Mouse (Mus musculus) heart, postnatal 25 days (tissue): ENCODE data around the gene Zfand3. TPM values are rescaled to one million over a fixed set of nuclear protein-coding genes. Genes with fewer than 3 reads are reported as not detected.

Source experiments
- DNase-seq: peaks from one replicate; pipeline ENCODE4 v3.0.0; 2022; ENCODE audit warnings: low spot score
- intact Hi-C: fragments of 180-260 bp; cut with DNase I; formaldehyde crosslinking; loops from one replicate; pipeline ENCODE4 v1.15.1; 2025
- total RNA-seq, 2 experiments: library from RNA; stranded (reverse); gene quantifications; 2 replicates each; pipeline ENCODE4 v1.2.3; 2021

Gene Zfand3
- total RNA-seq, 2 experiments from 2014 or later: 127 to 128 TPM

DNA sequence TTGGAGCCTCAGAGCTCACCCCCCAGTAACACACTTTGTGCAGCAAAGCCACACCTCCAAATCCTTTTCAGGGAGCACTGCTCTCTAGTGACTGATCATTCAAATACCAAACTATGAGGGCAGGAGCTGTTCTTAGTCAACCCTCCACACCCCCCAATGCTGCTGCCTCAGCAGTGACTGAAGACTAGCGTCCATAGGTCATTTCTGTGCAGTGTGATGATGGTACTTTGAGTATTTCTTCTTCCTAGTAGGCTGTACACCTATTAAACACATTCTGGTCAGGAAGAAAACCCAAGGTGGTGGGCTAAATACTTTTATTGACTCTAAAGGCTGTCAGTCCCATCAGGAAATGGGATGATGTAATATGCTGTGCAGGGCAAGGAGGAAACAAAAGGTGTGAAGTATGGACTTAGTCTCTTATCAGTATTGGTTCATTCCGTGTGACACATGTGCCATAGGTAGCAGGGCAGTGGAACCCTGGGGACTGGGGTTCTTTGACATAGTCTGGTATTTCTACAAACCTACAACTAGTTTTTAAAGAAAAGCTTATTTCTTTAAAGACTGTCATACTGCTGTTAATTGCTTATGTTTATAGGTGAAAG is 88.7 kb downstream of the Zfand3 start:
- intact Hi-C loops: no loop called here
- no peak for DNase-seq

DNA sequence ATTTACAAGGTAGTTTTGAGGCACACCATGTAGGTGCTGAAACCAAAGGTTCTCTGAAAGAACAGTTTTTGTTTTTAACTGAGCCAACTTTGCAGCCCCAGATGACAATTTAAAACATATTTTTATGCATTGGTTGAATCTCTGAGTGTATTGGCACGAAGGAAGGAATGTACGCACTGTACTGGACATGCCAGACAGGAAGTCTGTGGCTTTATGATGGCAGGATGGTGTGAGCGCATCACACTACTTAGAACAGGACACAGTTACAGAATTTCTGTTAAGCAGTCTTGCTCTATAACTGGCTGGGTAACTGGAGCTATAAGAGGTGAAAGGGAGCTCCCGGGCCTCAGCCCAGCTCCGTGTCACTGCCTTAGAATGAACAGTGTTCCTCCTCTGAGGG is 92.6 kb downstream of the Zfand3 start:
- DNase-seq: no peak
- intact Hi-C loops: no loop called here

DNA sequence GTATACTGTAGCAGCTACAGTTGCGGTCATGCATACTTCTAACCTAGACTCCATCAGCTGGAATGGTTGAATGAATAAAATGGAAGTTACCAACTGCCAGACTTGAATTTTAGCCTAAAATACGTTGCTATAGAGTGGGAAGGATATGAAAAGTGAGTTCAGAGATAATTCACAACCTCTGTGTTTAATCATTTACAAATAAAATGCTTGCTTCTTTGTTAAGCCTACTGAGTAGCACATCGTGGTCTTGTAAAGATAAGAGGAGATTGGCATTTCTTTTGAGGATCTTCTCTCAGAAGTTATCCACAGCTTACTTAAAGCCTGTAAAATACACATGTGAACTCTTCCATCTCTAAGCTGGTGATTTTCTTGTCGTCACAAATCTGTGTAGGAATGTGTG is 93.1 kb downstream of the Zfand3 start:
- DNase-seq: no peak
- intact Hi-C loops: no loop called here

DNA sequence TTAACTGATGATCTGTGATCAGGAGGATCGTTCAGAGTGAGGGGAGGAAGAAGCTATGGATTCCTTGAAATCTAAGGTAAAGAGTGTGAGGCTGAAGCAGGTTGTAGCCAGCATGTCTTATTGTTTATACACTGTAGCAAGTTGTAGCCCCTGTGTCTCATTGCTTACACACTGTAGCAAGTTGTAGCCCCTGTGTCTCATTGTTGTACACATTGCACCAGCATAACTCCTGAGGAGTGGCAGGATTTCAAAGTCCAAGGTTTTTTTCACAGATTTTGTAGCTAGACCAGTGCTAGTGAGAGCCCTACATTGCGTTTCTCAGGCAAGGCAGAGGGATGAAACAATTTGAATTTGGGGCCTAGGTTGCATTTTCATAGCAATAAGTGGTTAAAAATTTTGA is 95.1 kb downstream of the Zfand3 start:
- no peak for DNase-seq
- intact Hi-C loops: loop anchor here (5.0 kb wide), 2 partner anchors 42 to 77 kb away; no protein-coding TSS in a partner anchor

DNA sequence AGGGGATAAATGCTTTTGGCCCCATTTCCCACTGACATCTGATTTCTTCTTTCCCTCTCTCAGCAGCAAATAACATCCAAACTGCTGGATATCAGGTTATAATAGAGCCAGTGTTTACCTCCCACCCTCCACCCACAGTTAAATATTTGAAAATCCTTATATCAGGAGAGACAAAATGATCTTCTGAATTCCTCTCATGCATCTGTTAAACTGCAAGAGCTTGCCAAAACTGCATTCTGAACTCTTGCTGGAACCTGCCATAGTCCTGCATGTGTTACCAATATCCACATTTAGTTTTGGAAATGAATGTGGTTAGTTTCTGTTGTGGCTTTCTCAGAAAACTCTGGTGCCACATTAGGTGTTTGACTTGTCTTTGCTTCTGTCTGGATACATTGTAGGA is 97.3 kb downstream of the Zfand3 start:
- intact Hi-C loops: loop anchor here (5.0 kb wide), 2 partner anchors 44 to 80 kb away; no protein-coding TSS in a partner anchor
- DNase-seq: no peak

DNA sequence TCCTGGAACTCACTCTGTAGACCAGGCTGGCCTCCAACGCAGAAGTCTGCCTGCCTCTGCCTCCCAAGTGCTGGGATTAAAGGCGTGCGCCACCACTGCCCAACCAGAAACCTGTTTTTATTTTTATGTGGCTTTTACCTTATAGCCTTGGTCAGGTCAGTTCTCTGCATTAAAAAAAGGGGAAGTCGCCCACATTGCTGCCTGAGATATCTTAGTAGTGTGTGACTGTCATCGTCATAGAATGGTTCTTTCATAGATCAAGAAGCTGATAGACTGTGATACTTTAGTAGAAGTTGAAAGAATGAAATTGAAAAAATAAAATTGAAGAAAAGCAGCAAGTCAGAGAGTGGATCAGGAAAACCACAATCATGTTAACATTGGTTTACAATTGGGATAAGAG is 98.5 kb downstream of the Zfand3 start:
- no peak for DNase-seq
- intact Hi-C loops: loop anchor here (5.0 kb wide), 2 partner anchors 46 to 81 kb away; no protein-coding TSS in a partner anchor

DNA sequence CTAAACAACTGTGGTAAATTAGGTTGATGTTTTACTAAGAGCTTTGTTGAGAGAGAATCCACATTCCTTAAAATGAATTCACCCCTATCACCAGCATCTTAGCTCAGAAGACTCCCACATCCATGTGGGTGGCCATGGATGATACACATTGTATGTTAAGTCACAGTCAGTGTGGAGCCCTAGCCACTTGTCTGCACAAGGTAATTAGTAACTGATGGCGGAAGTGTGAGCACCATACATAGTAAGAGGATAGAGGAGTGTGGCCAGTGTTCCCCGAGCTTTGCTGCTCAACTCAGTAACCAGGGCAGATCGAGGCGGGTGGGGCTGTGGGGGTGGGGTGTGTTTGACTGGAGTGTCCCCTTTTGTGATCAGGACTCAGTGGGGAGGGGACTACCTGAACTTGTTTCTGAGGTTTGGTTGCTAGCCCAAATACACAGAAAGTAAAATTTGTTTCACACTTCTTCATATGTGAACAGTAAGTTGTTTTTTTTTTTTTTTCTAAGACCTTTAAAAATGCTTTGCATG is 99.2 kb downstream of the Zfand3 start:
- intact Hi-C loops: loop anchor here (2.0 to 5.0 kb wide), 3 partner anchors 46 to 129 kb away; no protein-coding TSS in a partner anchor
- DNase-seq: no peak

DNA sequence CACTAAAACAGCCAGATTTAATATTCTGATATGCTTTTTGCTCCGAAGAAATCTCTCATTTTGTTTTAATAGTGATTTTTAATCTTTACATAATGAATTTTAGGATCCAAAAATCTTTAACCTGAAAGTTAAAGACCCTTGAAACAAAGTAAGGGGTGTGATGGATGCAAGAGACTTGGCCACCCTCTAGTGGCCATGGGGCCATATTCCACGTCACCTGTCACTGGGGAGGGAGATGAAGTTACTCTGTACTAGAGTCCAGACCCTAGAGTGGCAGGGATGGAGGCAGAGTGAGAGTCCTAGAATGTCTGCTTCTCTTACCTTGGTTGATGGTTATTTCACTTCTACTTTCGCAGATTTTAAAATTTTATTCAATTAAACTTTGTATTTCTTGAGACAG is 100.8 kb downstream of the Zfand3 start:
- intact Hi-C loops: loop anchor here (2.0 to 5.0 kb wide), 2 partner anchors 131 to 218 kb away; no protein-coding TSS in a partner anchor
- no peak for DNase-seq

DNA sequence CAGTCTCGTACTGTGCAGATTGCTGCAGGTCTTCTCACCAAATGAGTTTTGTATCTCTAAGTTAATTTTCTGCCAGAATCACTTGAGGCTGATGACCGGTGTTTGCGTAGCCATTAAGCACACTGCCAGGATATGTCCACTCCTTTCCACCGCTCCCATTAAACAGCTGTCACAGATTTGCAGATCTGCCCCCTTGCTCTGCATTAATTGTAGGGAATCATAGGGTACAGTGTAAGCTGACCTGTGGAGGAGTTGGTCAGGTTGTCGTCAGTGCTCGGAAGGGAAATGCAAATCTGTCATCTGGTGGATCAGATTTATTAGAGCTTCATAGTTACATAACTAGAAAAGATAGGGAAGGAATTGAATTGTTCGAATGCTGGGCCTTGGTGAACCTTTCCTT is 106.1 kb downstream of the Zfand3 start:
- intact Hi-C loops: loop anchor here (5.0 kb wide), 2 partner anchors 87 to 147 kb away; no protein-coding TSS in a partner anchor
- no peak for DNase-seq

DNA sequence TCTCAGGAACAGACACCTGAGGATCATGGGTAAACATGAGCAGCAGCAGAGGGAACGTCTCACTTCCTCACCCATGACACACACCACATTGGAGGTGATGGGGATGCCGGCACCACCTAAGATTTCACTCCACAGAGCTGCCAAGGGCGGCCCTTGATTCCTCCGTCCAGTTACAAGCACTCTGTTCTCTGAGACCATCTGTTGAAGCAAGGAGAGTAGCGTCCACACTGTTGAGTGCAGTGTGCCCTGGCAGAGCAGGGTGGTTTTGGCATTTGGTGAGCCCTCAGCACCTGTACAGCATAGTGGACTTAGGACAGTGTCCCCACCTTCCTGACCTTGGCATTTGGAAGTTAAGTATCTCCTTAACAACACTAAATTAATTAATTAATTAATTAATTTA is 107.0 kb downstream of the Zfand3 start:
- DNase-seq: no peak
- intact Hi-C loops: loop anchor here (5.0 kb wide), 2 partner anchors 86 to 146 kb away; no protein-coding TSS in a partner anchor

DNA sequence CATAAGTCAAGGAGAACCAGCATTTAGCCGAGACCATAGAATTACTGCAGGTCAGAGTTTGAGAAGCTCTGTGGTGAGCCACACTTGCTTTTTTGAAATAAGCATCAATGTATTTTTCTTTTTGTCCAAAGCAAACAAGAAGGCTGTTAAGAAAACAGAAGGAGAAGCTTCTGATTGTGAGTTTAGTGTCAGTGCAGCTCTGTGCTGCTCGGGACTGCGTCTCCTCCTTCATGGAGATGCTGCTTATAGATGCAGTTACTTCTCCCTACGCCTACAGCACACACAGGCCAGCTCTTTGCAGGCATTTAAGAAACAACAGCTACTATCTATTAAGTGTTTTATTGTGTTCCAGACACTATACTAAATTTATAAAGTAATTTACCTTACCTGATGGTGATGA is 107.5 kb downstream of the Zfand3 start:
- no peak for DNase-seq
- intact Hi-C loops: loop anchor here (2.0 to 5.0 kb wide), 3 partner anchors 85 to 343 kb away; no protein-coding TSS in a partner anchor

DNA sequence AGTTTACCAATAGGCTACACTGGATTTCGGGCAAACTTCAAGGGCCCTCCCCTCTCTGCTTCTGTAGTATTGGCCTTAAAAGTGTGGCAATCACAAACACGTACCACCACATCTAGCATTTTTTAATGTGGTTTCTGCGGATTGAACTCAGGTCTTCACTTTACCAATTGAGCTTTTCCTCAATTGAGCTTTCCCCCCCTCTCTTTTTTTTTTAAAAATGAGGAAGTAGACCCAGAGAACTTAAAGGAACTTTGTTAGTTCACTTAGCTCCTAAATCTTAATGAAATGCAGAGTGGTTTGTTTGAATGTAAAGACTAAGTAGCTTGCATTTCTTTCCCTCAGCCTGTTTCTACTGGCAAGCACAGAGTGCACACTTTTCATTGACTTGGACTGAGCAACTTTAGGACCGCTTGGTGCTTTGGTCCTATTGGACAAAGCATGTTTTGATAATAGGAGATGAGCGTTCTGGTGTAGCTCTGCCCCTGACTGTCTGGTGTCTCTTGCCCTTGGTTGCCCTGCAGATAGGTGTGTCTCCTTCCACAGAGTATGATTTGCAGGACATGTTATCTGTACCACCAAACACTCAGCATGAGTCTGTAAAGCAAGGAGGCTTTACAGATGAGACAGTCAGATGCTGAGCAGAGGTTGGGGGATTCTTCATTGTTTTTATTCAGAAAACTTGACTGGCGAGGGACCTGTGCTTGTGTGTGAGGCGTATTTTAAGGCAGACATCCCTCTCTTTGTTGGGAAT is 108.2 kb downstream of the Zfand3 start:
- no peak for DNase-seq
- intact Hi-C loops: loop anchor here (2.0 to 5.0 kb wide), 3 partner anchors 85 to 342 kb away; no protein-coding TSS in a partner anchor

DNA sequence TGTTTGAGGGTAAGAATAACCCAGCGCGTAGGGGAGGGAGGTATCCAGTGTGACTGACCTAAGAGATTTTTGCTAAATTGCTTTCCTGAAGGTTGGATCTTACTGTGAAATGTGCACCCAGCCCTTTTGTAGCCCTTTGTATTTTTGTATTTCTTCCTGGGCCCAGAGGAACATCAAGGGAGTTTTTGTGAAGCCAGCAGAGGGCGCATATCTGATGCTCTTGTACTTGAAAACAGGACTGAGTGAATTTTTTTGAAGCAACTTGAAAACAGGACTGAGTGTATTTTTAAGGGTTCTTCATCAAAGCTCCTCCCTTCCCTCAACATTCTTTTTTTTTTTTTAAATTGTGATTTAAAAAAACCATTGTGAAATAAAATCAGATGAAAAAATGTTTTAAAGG is 110.2 kb downstream of the Zfand3 start:
- DNase-seq: no peak
- intact Hi-C loops: loop anchor here (5.0 kb wide), 2 partner anchors 83 to 143 kb away; no protein-coding TSS in a partner anchor

DNA sequence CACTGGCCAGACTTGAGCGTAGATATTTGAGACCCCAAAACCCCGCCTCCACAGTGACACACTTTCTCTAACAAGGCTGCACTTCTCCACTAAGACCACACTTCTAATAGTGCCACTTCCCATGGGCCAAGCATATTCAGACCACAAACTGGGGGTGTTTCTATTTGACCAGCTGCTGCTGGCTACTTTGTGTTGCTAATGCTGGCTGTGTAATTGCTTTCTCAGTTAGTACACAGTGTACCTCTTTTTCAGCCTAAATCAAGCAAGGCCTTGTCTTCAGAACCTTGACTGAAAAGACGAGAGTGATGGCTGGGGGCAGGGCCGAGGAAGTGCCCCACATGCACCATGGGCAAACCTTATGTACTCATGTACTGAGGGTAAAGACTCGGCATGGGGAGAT is 111.7 kb downstream of the Zfand3 start:
- no peak for DNase-seq
- intact Hi-C loops: no loop called here

DNA sequence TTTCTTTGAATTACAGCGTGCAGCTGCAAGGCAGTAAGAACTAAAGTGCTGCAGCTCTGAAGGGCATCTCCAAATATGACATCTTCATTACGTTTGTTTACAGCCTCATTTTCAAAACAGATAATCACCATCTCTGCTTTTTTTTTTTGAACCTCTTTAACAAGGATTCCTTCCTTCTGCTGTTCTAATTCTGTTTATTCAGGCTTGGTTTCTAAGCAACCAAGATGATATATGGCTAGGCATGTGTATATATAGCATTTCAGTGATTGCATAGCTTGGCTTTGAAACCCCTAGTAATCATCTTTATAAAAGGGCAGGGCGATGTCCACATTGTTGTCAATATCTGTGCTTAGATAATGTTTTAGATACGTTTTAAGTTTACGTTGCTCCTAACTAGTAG is 113.5 kb downstream of the Zfand3 start:
- intact Hi-C loops: no loop called here
- DNase-seq: no peak

DNA sequence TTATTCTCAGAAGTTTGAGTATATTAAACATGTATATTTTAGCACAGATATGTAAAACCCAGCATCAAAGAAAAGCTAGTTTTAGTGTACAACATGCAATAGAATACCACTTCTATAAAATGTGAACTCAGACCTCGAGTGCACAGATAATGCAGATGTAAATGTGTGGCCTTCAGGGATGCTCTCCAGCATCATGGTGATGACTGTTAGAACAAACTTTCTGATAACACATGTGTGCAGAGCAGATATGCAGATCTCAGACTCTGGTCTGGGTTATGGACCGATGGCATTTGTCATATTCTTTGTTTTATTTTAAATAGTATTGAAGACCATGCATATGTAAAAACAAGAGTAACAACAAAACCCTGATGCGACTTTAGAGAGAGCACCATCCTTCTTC is 117.7 kb downstream of the Zfand3 start:
- intact Hi-C loops: no loop called here
- no peak for DNase-seq

DNA sequence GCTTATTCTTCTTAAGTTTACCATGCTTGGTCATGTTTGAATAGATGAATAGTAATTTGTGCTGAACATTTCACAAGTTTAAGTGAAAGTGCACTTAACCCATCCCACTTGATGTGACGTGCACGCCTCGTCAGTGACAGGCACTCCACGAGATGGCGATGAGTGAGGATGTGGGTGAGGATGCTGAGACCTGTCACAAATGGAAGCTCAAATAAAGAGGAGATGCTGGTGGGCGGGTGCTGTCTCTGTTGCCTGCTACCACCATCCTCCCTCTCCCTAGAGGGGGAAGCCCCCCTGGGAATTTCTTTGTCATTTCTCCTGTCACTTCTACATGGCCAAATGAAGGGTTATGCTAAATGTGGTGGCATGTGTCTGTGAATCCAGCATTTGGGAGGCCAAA is 123.9 kb downstream of the Zfand3 start:
- DNase-seq: no peak
- intact Hi-C loops: no loop called here

DNA sequence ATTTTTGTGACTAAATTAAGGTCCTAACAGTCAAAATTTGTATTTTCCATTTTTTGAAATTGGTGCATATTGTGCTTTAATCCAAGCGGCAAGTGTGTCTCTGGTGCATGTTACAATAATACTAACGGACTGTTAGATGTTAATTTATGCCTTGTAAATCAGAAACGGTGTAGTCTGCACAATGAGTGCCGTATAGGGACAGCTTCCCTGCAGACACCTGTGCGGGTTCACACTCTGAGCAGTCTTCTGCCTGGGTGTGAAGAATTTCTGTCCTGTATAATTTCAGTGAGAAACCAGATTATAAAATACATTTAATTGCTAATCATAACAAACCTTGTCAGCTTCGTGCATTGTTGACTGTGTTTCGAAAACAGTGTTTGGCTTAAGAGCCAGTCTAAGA is 124.7 kb downstream of the Zfand3 start:
- intact Hi-C loops: no loop called here
- DNase-seq: no peak

DNA sequence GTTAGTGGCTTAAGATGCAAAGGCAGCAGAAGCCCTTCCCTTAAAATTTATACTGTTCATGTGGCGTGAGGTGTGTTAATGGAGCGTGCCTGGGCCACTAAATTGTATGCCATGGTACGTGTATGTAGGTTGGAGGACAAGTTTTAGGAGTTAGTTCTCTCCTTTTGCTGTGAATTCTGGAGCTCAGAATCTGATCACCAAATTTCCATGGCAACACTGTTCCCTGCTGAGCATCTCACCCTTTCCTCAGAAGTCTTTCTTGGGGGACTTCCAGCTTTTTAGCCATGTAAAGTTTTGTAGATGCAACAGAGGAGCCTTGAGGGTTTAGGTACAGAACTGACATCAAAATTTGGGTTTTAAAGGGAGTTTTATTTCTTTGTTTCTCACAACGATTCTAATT is 125.8 kb downstream of the Zfand3 start:
- intact Hi-C loops: loop anchor here (5.0 kb wide), 1 partner anchor 62 kb away; no protein-coding TSS in a partner anchor
- DNase-seq: no peak

DNA sequence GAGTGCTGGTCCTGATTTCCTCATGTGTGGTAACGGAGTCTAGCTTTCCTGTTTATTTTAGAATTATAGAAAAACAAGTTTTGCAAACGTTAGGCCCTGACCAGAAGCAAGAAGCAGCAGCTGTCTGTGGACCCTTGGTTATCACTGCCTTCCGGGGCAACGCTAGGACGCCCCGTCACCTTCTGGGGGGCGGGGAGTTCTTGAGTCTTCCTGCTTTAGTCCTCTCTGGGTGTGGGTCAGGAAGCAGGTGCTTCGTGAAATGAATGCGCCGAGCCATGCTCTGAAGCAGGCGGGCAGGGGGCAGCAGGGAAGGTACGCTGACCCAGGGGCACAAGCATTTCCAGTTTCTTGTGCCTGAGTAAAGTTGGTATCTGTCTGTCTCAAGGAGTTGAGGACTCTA is 129.1 kb downstream of the Zfand3 start:
- intact Hi-C loops: loop anchor here (5.0 kb wide), 1 partner anchor 59 kb away; no protein-coding TSS in a partner anchor

More for the DNA sequence above, 129.1 kb downstream of the Zfand3 start:
- DNase-seq: no peak
